Mouse (Mus musculus) embryo, embryonic 9.5 days (tissue): ENCODE measurements at regions not wholly inside any gene's neighbourhood (a gene's known extent, or its start where the extent isn't known, plus 50 kb on each side); places are given as distances from the start of the nearest gene placed in this dataset.

Experiments used
- DNase-seq: peaks from one replicate; pipeline ENCODE4 v3.0.0-alpha.2; 2017; ENCODE audit errors: extremely low spot score

DNA sequence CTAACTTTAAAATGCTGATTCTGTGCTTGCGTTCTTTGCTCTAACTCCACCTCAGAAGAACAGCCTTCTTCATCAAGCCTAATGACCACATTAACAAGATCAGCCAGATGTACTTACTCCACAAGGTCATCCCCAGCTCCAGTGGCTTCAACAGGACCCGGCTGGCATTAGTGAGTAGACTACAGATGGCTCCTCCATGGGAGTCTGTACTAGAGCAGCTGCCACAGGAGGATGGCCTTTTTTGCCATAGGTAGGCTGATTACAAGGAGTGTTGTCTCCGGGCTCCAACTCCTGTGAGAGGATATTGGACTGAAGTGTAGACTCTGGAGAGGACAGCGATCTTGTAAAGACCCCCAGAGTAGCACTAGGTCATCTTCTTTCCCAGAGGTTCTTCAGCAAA, 729.7 kb downstream of the Galc start:
- no peak for DNase-seq

DNA sequence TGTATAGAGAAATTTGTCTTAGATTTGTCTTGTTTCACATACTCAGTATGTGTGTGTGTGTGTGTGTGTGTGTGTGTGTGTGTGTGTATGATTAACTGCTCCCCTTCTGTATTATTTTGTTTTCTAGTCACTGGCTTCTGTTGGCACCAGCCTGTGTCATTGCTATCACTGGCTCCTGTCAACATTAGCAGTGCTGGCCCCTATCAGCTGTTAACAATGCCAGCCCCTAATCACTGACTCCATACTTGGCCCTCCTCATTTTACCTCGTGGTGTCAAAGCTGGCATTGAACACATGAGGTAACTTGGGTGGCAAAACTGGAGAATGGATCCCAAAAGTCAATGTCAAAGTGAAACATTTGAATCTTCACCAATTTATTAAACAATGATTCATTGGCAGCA, 733.3 kb downstream of the Galc start:
- DNase-seq: no peak

DNA sequence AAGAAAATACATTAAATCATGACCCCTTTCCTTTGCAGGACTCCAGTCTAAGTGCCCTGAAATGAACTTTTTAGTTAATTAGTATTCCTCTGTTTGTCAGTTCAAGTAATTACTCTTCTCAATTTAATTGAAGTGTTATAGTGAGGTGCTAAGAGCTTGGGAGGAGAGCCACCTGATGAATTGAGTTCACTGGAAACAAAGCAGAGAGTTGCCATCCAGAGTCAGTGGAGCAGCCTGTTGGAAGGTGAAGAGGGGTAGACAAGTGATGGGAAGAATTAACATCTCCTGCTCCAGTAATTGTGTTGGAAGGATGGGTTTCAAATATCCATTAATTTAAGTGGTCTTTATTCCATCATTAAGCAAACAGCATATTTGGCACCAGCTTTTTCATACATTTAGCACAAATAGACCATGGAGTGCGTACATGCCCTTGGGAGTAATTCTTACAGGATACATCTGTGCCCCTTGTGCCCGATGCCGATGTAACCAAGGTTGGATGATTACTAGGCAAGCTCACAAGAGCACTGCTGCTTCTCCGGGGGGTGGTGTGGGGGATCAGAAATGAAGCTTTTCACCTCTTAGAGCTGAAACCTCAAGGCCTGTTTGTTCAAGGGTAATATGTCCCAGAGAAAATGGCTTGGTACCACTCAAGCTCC, 739.3 kb downstream of the Galc start:
- DNase-seq: no peak

DNA sequence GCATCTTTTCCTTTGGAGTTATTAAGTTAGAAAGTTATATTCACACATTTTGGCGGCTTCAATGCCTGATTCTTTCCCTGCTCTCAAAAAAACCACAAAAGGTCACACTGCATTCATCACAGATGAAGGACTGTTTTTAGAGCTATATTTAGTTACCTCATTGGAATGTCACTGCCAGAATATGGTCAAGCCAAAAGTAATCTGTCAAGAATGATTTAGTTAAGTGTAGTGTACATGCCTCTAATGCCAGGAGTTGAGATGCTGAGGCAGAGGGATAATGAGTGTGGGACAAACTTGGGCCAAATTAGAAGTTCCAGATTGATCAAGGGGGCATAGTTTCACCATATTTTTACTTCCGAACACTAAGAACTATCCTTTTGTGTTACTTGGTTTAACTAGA, 741.7 kb downstream of the Galc start:
- no peak for DNase-seq

DNA sequence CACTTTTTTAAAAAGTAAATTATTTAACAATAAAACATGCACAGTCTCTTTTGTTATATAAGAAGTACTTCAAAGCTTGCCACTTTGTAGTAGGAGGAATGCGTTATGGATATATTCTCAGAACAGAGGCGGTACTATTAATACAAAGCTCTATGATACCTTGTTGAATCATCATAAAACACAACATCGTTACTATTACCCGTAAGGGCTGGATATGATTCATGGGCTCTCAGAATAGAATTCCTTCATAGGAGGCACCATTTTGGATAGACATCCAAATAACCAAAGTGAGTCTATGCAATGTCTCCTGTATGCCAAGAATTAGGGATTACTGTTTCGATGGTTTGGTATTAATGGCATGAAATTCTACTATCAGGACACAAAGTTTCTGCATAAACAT, 743.5 kb downstream of the Galc start:
- no peak for DNase-seq

DNA sequence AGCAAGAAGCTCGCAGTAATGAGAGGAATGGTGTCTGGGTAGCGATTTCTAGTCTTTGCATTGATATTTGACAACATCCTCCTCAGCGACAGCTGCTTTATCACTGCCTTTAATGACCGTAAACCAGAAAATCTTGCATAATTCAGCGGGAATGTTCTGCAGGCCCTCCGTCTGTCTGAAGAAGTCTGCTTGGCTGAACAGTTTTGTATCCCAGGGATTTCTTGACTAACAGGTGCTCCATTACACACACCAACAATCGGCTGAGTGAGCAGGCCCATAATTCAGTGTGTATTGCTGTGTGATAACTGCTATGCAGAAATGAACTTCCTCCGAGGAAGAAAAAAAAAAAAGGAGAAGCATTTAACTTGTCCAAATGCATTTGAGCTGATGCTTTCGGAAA, 747.4 kb downstream of the Galc start:
- DNase-seq: no peak

DNA sequence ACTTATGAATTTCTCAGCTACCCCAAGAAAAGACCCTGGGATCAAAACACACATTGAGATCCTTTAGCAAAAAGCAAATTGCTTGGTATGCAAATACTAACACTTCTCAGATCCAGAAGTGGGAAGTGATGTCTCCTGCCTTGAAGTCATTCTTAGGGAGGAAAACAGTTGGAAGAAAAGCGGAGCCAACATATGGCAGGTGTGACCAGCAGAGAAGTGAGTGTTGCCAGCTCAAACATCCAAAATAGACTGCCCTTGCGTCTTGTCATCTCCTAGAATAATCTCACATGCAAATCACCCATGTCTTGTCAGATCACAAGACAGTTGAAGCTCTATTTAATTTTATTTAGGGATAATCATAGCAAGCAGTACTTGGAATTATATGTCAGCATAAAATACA, 757.8 kb downstream of the Galc start:
- no peak for DNase-seq

DNA sequence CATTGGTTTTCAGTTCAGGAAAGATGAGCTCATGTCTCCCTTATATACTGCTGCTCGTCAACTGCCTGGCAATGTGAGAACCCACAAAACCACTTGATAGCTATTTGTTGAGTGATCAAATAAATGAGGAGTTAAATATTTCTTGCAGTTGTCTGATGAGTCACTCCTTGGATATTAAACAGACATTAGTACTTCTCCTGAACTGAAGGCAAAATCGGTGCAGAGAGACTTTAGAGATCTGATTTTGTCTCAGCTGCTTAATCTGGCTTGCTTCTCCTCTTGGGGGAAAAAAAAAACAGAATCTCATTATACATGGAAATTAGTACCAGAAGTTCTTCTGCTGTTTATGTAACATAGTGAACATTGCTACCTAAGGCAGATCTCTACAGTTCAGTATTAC, 775.7 kb downstream of the Galc start:
- no peak for DNase-seq

DNA sequence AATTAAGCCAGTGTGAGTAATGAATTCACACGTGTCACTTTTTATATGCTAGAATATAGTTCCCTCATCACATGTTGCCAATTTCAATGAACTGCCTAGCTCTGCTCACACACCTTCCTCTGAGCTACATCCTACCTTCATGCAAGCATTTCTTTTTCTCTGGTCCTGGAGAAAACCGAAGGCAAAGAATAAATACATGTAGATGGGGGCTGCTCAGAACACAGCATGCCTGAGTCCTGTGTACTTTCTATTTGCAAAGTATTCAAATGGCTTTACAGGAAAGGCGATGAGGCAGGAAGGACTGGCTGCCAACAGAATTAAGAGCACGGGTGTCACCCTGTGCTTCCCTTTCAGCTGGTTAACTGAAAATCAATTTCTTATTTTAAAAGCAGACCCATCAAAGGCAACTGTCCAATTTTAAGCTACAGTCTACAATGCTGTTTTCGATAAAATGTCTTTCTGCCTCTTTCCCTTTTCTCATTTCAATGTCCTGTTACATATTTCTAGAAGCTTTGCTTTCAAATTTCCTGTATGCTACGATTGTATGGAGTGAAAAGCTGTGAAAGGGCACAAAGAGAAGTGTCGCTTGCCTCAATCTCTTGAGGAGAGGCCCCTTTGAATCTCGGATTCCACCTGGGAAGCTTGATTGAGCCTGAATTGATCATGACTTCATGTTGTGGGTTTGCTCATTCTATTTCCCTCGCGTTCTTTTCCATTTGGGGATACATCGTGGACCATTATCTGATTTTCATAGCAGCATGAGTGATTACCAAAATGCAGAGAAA, 782.6 kb downstream of the Galc start:
- DNase-seq: no peak

DNA sequence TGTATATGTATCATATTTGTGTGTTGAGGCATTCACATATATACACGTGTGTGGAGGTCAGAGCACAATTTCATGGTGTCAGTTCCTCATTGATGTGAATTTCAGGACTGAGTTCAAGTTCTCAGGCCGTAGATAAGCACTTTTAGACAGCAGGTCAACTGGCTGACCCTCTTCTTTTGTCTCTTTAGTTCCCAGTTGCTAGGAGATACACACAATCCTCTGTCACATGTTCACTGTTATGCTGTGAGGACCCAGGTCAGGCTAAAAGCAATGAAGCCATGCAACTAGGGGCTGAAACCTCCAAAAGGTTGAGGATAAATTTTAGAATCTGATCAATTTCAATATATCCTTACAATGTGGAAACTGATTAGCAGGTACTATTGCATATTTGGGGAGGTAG, 783.5 kb downstream of the Galc start:
- peak; percentile 30 for DNase-seq

DNA sequence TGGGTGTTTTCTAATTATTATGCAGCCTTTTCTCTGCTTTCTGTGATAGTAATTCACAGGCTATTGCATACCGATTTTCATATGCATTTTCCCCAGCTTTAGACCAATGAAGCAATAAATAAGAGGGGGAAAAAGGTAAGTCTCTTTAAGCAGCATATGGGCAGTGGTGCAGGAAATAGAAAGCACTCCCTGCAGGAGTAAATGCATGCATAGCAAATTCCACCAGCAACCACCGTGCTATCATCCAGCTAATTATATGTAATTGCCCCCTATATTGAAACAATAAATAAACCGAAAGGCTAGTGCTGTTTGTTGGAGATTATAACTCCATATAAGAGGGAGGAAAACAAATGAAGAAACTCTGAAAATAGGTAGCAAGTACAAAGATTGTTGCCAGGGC, 790.1 kb downstream of the Galc start:
- DNase-seq: no peak

DNA sequence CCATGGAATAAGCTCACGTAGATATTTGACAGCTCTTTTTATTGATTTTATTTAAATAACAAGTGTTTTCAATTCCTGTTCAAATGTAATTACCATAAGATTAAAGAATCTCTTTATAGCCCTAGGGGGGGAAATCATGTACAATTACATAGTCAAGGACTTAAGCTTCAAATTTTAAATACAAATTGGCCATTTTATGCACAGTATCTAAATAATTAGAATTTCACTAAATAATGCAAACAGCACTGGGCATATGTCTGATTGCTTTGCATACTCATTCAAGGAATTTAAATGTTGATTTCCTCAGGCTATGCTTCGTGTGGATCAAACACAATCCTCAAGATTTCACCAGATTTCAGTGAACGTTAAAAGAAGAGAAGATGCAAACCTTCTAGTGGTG, 823.1 kb downstream of the Galc start:
- no peak for DNase-seq

DNA sequence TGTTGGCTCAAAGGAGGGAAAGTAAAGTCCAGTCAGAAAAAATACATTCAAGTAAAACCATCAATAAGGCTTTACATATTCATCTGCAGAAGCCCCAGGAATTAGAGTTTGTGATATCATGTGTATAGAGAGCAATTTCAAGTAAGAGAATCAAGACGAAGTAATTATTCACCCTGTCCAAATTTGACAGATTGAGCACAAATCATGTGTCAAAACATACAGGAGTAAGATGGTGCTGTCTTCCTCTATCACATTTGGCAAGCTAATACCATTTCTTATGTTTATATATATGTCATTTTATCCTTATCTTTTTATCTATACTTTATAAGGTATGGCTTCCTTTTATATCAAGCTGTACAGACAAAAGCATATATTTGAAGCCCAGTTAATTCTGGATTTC, 825.2 kb downstream of the Galc start:
- DNase-seq: no peak

DNA sequence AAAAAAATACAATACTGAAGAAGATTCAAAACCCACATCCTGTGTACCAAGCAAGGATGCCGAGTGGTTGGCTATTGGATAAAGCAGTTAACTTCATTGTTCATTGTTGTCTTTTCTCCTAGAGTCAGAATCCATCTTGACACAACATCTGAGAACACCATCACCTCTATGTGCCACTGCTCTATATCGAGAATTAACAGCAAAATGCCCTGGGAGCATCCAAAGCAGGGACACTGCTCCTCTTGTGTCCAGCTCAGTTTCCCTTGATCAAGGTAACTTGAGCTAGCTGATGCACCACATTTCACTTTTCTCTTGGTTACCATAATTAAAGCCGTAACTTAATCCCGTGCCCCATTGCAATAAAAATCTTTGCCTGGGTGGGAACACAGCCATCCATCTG, 826.6 kb downstream of the Galc start:
- no peak for DNase-seq

DNA sequence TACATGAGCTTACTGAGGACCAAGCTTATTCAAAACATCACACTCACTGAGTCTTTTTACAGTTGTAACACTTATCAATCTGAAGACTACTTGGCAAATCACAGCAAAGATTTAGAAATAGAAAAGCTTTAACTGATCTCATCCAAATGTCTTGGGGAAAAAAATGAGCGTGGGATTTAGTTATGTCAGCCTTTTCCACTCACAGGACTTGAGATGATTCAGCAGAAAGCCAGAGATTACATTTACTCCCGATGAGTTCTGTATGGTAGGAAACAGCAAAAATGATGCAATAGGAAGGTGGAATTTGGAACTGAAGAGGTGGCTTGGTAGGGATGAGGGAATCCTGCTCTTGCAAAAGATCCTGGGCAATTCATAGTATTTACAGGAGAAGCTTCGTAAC, 831.0 kb downstream of the Galc start:
- DNase-seq: no peak

DNA sequence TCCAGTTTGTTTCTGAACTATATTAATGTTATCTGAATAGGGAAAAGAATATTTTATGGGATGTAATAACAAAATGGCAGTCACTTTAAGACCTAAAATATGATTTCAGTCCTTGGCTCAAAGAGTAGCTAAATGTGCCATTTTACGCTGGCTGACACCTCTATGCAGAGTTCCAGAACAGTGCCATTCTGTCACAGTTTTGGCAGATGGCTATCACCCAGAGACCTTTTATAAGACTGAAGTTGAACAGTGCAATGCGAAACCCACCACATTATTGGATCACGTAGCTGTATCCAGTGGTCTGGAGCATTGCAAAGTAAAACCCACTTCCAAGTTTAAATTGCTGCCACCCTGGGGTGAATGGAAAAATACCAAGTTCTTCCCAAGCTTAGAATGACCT, 834.5 kb downstream of the Galc start:
- DNase-seq: no peak

DNA sequence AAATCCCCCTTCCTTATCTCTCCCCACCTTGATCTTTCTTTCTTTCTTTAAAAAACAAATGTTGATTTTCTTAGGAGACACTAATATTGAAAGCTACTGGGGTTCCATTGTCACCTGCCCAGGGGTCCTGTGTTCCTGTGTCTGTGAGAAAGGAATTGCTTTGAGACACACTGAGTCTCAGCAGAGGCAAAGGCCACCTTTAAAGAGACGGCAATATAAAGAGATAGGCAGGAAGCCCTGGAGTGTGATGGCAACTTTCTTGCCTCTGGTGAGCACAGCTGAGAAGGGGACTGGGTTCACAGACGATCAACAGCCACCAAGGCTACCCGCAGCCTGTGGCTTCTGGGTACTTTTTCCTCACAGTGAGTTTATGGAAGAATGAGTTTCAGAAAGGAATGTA, 855.8 kb downstream of the Galc start:
- no peak for DNase-seq

DNA sequence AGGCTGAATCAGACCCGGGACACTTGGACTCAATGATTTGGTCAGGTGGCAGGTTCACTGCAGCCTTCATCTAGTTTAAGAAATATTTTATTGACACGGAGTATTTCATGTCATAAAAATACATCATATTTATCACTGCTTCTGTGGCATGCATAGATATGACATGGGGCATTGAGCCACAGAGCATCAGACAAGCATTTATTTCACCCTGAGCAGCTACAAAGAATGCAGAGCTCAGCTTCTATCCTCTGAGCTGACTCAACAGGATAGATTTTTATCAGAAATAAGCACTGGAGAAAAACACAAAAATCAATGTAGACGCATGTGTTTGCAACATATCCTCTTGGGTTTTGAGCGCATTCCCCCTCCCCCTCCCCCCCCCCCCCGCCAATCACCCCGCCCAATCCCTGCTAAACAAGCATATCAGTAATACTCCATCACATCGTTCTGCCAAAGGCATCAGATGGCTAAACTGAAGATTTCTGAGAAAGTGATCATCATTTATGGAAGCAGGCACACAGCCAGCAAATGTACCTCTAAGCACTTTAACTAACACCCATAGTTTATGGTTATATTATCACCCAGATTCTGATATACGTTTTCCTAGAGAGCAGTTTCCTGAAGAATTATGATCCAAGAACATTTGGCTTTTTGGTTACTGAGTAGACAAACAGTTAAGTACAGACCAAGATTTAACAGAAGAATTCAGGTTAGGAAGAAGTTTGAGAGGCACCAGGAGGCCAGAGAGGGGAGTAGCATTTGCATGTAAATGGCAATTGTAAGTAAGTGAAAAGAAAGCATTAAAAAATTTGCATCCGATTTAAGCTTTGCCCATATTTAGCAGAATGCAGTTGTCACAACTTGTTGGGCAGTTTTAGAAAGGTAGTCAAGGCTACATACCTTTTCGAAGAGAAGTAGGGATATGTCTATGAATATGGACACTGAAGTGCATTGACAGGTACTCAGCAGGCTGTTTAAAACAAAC, 856.6 kb downstream of the Galc start:
- DNase-seq: no peak

DNA sequence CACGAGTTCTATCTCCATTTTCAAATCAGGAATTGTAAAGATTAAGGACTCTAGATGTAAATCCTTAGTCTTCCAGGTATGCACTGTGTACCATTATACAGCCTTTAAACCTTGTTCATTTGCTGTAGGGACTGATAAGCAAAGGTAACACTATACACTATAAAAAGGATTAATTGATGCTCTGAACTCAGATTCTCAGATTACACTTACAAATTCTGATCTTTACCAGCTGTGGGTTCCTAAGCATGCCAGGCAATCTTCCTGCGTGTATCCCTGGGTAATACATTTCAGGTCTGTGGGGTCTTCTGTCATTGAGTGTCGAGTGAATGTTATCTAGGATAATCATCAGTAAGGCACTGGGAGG, 860.7 kb downstream of the Galc start:
- no peak for DNase-seq

DNA sequence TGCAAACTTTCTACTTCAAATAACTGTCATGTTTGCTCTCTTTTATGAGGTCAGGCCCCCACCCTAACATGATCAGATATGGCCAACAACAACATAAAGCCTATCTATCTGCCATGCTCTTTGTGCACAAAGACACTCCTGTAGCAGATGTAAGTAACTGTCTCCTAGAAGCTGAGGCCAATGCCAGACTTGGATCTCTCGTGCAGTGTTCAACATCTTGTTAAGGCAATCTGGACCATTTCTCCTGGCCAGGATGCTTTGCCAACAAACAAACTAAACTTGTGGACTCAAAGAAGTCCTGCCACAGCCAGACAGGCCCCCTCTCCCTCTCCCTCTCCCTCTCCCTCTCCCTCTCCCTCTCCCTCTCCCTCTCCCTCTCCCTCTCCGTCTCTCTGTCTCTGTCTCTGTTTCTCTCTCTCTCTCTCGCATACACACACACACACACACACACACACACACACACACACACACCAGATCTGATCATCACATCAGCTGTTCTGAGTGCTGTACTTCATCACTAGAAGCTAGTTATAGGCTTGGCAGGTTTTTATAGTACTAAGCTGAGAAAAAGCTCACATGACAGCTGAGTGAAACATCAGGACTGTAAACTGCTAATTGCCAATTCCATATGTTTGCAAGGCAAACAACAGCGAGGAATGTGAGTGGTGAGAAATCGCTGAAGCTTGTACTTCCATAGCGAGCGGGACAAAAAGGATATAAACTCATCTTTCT, 861.2 kb downstream of the Galc start:
- no peak for DNase-seq

DNA sequence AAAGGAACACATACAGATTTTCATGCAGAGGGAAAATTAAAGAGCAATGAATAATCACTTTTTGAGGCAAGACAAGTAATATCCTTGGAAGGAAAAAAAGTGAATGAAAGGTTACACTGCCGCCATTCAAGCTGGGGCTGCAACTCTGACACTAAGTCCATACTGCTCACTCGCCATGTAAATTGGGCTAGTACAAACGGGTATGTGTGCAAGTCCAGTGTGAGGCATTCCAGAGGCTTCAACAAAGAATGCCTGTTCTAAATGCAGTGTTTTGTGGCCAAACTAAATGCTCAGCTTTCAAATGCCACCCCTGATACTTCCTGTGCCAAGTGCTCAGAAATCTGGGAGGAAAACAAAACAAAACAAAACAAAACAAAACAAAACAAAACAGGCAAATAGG, 897.5 kb downstream of the Galc start:
- DNase-seq: no peak

DNA sequence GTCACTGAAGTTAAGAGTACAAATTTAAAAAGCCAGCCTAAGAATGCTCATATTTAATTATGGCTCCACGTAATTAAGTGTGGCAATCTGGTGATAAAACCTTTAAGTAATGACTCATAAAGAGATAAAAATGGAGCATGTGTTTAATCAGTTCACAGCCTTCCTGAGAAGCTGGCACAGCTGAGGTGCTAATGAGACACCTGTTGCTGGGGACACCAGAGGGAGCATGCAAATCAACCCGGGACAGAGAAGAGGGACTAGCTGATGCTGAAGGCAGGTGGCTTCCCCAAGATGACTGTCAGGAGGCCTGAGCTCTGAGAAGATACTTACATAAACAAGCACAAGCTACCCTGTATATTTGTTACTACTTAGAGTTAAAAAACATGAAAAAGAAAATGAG, 898.6 kb downstream of the Galc start:
- no peak for DNase-seq
